Mouse (Mus musculus) forebrain, embryonic 16.5 days (tissue): ENCODE results near the gene Prr7. TPM values are rescaled to one million over a fixed set of nuclear protein-coding genes. Genes with fewer than 3 reads are reported as not detected.

Experiments
- ATAC-seq: fragments of 200-750 bp; cut with Nextera tagmentation; 2 replicates; pipeline ENCODE4 v1.8.0; 2017; ENCODE audit warnings: mild to moderate bottlenecking, moderate library complexity
- H3K27ac ChIP-seq: fragments of 300-500 bp; sonication (generic); 2 replicates; pipeline ENCODE4 v1.5.1; 2014; ENCODE audit warnings: low read length, control low read depth
- H3K27me3 ChIP-seq: fragments of 300-500 bp; sonication (generic); replicated peaks from 2 replicates; pipeline ENCODE4 v1.6.1; 2014; ENCODE audit warnings: low read length; ENCODE audit not compliant: control insufficient read depth, insufficient read depth
- H3K36me3 ChIP-seq: fragments of 300-500 bp; sonication (generic); 2 replicates; pipeline ENCODE4 v1.6.1; 2014; ENCODE audit not compliant: control insufficient read depth, insufficient read depth
- H3K4me1 ChIP-seq: fragments of 300-500 bp; sonication (generic); replicated peaks from 2 replicates; pipeline ENCODE4 v1.6.1; 2014; ENCODE audit warnings: low read length; ENCODE audit not compliant: control insufficient read depth, insufficient read depth
- H3K4me2 ChIP-seq: fragments of 300-500 bp; sonication (generic); 2 replicates; pipeline ENCODE4 v1.6.1; 2014; ENCODE audit warnings: mild to moderate bottlenecking, low read length, control low read depth
- H3K4me3 ChIP-seq: fragments of 300-500 bp; sonication (generic); replicated peaks from 2 replicates; pipeline ENCODE4 v1.5.1; 2014; ENCODE audit warnings: mild to moderate bottlenecking, low read length, control low read depth
- H3K9ac ChIP-seq: fragments of 300-500 bp; sonication (generic); replicated peaks from 2 replicates; pipeline ENCODE4 v1.6.1; 2014; ENCODE audit warnings: low read depth, low read length, control low read depth
- H3K9me3 ChIP-seq: fragments of 300-500 bp; sonication (generic); 2 replicates; pipeline ENCODE4 v1.6.1; 2016; ENCODE audit warnings: low read length; ENCODE audit not compliant: control insufficient read depth
- WGBS: fragments of 180-500 bp; shearing (Covaris S2); extraction: QIAGEN DNeasy Blood & Tissue Kit; methylation state at CpG from one replicate; pipeline ENCODE4 v1.1.7; 2014; 5-methylcytosine and 5-hydroxymethylcytosine counted together
- polyA plus RNA-seq: library from polyadenylated mRNA; unstranded; fragments of >200 nt; fragmentation: Nextera tagmentation; extraction: Ambion mirVana; gene quantifications from 2 replicates; pipeline ENCODE4 v1.2.1, GENCODE M21; 2015

Gene Prr7
- 4.1 and 4.3 TPM in 2 replicates for polyA plus RNA-seq

GRCm38 (mm10) chr13:55464027-55464884 is at the start of gene Prr7:
TSS of gene Prr7 (plus strand) at chr13:55464267.
- WGBS: under 1% methylated on average over 78 of the region's 84 CpGs
- H3K4me3 ChIP-seq: peak within 1 kb of the TSS; percentile 85
- no peaks in the 10 kb centered on the region for H3K9me3 ChIP-seq
- ATAC-seq: peak; percentile 75
- H3K4me1 ChIP-seq: peaks cover 45% of the 10 kb centered on the region
- H3K4me2 ChIP-seq: peak within 1 kb of the TSS; percentile 77
- H3K9ac ChIP-seq: peak within 1 kb of the TSS; percentile 90
- H3K27ac ChIP-seq: peak within 1 kb of the TSS; percentile 96
- H3K27me3 ChIP-seq: no peaks in the 10 kb centered on the region
- H3K36me3 ChIP-seq: peaks cover 9% of the 10 kb centered on the region

- Histone ChIP-seq H3K27me3 (peaks cover 10% of the 10 kb centered on the region), H3K9me3 (no peaks in the 10 kb centered on the region), H3K27ac (no peak within 1 kb of the TSS), H3K36me3 (no peaks in the 10 kb centered on the region), H3K4me1 (peaks cover 6% of the 10 kb centered on the region; the same call in 1 of the 2 replicates), H3K9ac (peak within 1 kb of the TSS; percentile 55), H3K4me3 (peak within 1 kb of the TSS; percentile 38), H3K4me2 (peak within 1 kb of the TSS; percentile 52)
- 7% methylated on average over 41 of the region's 41 CpGs for WGBS
- peak; percentile 67 for ATAC-seq
Observed at GRCm38 (mm10) chr13:55414743-55415380, 49.2 kb upstream of the Prr7 start, which contains the start of gene Pfn3. TSS of gene Pfn3 (minus strand) at chr13:55415232.

GRCm38 (mm10) chr13:55418004-55418403 is 46.1 kb upstream of the Prr7 start:
- Histone ChIP-seq H3K27me3 (peaks cover 33% of the 10 kb centered on the region), H3K9ac (peak overlapping the region; percentile 40; the same call in 1 of the 2 replicates), H3K4me3 (peak overlapping the region; percentile 9), H3K9me3 (no peaks in the 10 kb centered on the region), H3K36me3 (no peaks in the 10 kb centered on the region), H3K4me1 (peaks cover 13% of the 10 kb centered on the region), H3K27ac (no peak overlapping the region), H3K4me2 (peak overlapping the region; percentile 36)
- peak; percentile 64 for ATAC-seq
- WGBS: 9% methylated on average over 12 of the region's 12 CpGs

GRCm38 (mm10) chr13:55419142-55419541 is 44.9 kb upstream of the Prr7 start:
- Histone ChIP-seq H3K27me3 (peaks cover 33% of the 10 kb centered on the region), H3K4me2 (no peak overlapping the region), H3K27ac (no peak overlapping the region), H3K36me3 (no peaks in the 10 kb centered on the region), H3K4me3 (no peak overlapping the region), H3K9ac (no peak overlapping the region), H3K4me1 (peaks cover 13% of the 10 kb centered on the region), H3K9me3 (no peaks in the 10 kb centered on the region)
- WGBS: 85% methylated on average over 5 of the region's 5 CpGs
- ATAC-seq: no peak

GRCm38 (mm10) chr13:55420018-55420932 is 43.8 kb upstream of the Prr7 start:
- H3K9ac ChIP-seq: no peak overlapping the region
- 35% methylated on average over 51 of the region's 51 CpGs for WGBS
- H3K27me3 ChIP-seq: peaks cover 33% of the 10 kb centered on the region
- peaks cover 7% of the 10 kb centered on the region for H3K4me1 ChIP-seq
- no peak overlapping the region for H3K4me3 ChIP-seq
- no peaks in the 10 kb centered on the region for H3K9me3 ChIP-seq
- no peak for ATAC-seq
- peak overlapping the region; percentile 40; the same call in 1 of the 2 replicates for H3K4me2 ChIP-seq
- H3K36me3 ChIP-seq: no peaks in the 10 kb centered on the region
- no peak overlapping the region for H3K27ac ChIP-seq

GRCm38 (mm10) chr13:55420933-55421800 is 42.9 kb upstream of the Prr7 start:
- no peaks in the 10 kb centered on the region for H3K36me3 ChIP-seq
- H3K9me3 ChIP-seq: no peaks in the 10 kb centered on the region
- H3K27ac ChIP-seq: no peak overlapping the region
- peaks cover 7% of the 10 kb centered on the region for H3K4me1 ChIP-seq
- ATAC-seq: peak; percentile 76
- H3K4me3 ChIP-seq: peak overlapping the region; percentile 20
- H3K27me3 ChIP-seq: peaks cover 33% of the 10 kb centered on the region
- WGBS: 14% methylated on average over 35 of the region's 35 CpGs
- H3K9ac ChIP-seq: peak overlapping the region; percentile 39
- H3K4me2 ChIP-seq: peak overlapping the region; percentile 40

- no peak for ATAC-seq
- Histone ChIP-seq H3K27me3 (peaks cover 7% of the 10 kb centered on the region), H3K9ac (no peak within 1 kb of the TSS), H3K4me3 (no peak within 1 kb of the TSS), H3K4me1 (no peaks in the 10 kb centered on the region), H3K9me3 (no peaks in the 10 kb centered on the region), H3K36me3 (no peaks in the 10 kb centered on the region), H3K4me2 (no peak within 1 kb of the TSS), H3K27ac (no peak within 1 kb of the TSS)
- WGBS: 90% methylated on average over 10 of the region's 10 CpGs
Observed at GRCm38 (mm10) chr13:55426613-55427012, 37.5 kb upstream of the Prr7 start, which contains the start of gene F12. TSS of gene F12 (minus strand) at chr13:55426793.

- Histone ChIP-seq H3K27me3 (no peaks in the 10 kb centered on the region), H3K27ac (no peak overlapping the region), H3K4me3 (no peak overlapping the region), H3K4me2 (no peak overlapping the region), H3K9me3 (no peaks in the 10 kb centered on the region), H3K4me1 (no peaks in the 10 kb centered on the region), H3K36me3 (no peaks in the 10 kb centered on the region), H3K9ac (no peak overlapping the region)
- WGBS: 79% methylated on average over 12 of the region's 12 CpGs
- no peak for ATAC-seq
Observed at GRCm38 (mm10) chr13:55429226-55429888, 34.7 kb upstream of the Prr7 start.
